Mouse (Mus musculus) cortical plate, adult 2 months (tissue): Measurements from ENCODE around the gene Ppp2r5a. TPM values are rescaled to one million over a fixed set of nuclear protein-coding genes. Genes with fewer than 3 reads are reported as not detected.

ENCODE experiments used
- H3K27ac ChIP-seq: fragments of 200-500 bp; 2 replicates; pipeline ENCODE4 v1.5.1; 2012; ENCODE audit warnings: low read length, control low read depth, inconsistent platforms; ENCODE audit not compliant: insufficient read depth
- H3K4me1 ChIP-seq: fragments of 200-500 bp; 2 replicates; pipeline ENCODE4 v1.6.1; 2011; ENCODE audit warnings: low read length; ENCODE audit not compliant: control insufficient read depth, insufficient read depth
- H3K4me3 ChIP-seq: fragments of 200-500 bp; 2 replicates; pipeline ENCODE4 v1.5.1; 2011; ENCODE audit warnings: mild to moderate bottlenecking, low read length, control low read depth; ENCODE audit not compliant: insufficient read depth
- CTCF ChIP-seq: fragments of 200-500 bp; IDR thresholded peaks from 2 replicates; pipeline ENCODE4 v1.5.1; 2011; ENCODE audit warnings: mild to moderate bottlenecking, control low read depth, low read length; ENCODE audit not compliant: insufficient read depth; ENCODE audit errors: extremely low read depth
- POLR2A ChIP-seq: fragments of 200-500 bp; IDR thresholded peaks from 2 replicates; pipeline ENCODE4 v1.6.1; 2011; ENCODE audit warnings: mild to moderate bottlenecking, low read length, control low read depth; ENCODE audit not compliant: insufficient read depth; ENCODE audit errors: extremely low read depth
- polyA plus RNA-seq: library from polyadenylated mRNA; depleted of rRNA; stranded (reverse); fragments of >200 nt; gene quantifications from 2 replicates; pipeline ENCODE4 v1.2.3, GENCODE M21; 2012

The Ppp2r5a gene
- polyA plus RNA-seq, 1 experiment = 79.8 TPM

DNA sequence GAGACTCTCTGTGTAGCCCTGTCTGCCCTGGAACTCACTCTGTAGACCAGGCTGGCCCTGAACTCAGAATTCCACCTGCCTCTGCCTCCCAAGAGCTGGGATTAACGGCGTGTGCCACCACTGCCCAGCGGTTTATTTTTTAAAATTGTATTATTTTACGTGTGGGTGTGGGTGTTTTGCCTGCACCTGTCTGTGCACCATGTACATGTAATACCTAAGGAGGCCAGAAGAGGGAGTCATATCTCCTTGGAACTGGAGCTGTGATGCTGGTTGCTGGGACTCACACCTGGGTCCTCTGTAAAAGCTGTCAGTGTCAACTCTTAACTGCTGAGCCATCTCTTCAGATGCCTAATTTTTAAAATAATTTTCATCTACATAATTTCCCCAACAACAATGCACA, 38.6 kb downstream of the Ppp2r5a start:
- Histone ChIP-seq H3K4me3 (no peak overlapping the region), H3K4me1 (no peaks in the 10 kb centered on the region), H3K27ac (no peak overlapping the region)
- TF ChIP-seq POLR2A (no peak), CTCF (peak; percentile 27; the same call in 1 of the 2 replicates)

DNA sequence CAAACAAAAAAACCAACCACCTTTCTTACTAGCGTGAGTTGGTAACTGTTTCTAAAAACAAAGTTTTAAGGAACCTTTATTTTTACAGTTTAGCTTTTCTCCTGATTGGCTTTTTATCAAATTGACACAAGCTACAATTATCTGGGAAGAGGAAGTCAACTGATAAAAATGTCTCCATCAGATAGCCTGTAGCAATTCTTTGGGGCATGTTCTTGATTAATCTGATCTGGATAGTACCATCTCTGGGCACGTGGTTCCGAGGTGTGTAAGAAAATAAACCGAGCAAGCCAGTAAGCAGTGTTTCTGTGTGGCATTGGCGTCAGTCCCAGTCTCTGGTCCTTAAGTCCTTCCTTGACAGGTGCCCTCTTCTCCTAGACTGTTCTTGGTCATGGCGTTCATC, 40.7 kb downstream of the Ppp2r5a start:
- TF ChIP-seq CTCF = no peak
- no peak for TF ChIP-seq POLR2A
- no peak overlapping the region for H3K27ac ChIP-seq
- no peak overlapping the region for H3K4me3 ChIP-seq
- no peaks in the 10 kb centered on the region for H3K4me1 ChIP-seq

DNA sequence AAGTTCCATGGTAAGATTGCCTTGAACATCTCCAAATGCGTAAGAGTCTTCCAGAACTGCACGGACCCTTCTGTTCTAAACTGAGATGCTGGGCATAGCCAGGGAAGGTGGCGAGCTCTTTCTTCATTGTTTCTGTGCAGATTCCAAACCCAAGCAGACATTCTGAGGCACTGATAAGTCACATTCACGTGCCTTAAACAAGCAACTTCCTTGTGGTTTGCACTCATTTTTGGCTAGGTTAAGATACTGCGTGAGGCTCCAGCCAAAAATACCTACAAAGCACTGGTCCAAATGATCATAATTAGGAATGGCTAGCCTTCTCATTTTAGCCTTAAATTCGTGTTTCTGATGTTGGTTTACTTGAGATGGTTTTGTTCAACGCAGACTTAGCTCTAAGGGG, 43.6 kb downstream of the Ppp2r5a start:
- no peak for TF ChIP-seq POLR2A
- no peak for TF ChIP-seq CTCF
- Histone ChIP-seq H3K27ac (no peak overlapping the region), H3K4me1 (no peaks in the 10 kb centered on the region)

DNA sequence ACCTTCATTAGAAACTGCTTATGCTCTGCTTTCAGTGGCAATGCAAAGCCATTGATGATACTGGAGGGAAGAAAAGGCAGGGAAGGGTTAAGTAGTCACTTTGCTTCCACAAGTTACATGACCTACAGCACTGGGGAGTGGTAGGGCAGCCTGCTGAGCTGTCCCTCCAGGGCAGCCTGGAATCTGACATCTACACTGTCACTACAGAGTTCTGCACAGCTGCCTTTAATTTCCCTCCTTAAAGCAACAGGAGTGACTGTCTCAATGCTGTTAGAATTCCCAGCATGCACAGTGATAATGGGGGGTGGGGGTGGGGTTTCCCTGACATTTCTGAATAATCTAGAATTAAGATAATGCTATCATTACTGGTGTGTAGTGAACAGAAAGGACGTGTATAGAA, 46.1 kb downstream of the Ppp2r5a start:
- Histone ChIP-seq H3K4me3 (no peak overlapping the region), H3K4me1 (no peaks in the 10 kb centered on the region), H3K27ac (no peak overlapping the region)
- TF ChIP-seq POLR2A (no peak), CTCF (no peak)

More for the DNA sequence above, 43.6 kb downstream of the Ppp2r5a start:
- H3K4me3 ChIP-seq = no peak overlapping the region

- TF ChIP-seq POLR2A (no peak), CTCF (no peak)
- Histone ChIP-seq H3K4me3 (no peak overlapping the region), H3K27ac (no peak overlapping the region), H3K4me1 (no peaks in the 10 kb centered on the region)
These were observed 49.2 kb downstream of the Ppp2r5a start for GRCm38 (mm10) chr1:191353836-191354235.

DNA sequence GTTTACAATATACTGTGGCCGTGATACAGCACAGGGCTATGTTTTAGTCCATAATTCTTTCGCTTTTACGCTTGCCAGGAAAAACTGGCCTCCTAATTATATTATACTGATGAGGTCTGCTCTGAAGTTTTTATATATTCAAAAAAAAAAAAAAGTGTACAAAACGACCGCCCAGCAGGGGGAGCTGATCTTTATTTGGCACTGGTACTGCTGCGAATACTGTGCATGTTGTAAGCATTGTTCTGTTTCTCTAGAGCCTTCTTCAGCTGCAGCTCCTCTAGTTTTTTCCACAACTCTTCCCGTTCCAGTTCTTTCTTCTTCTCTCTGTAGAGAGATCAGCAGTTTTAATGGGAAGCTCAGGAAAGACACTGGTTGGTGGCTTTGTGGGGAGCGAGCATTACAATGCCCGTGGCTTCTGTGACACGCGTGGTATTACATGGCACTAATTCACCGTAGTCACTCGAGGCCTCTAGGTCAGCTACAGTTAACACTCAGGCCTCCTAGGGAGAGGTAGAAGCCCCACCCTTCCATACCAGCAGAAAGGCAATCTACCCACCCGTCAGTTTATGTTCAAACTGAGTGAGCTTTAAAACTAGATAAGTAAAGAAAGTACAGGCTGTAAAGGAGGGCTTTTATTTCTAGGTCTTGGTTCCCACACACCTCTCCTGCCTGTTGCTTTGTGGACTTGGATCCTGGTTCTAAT, 50.1 kb downstream of the Ppp2r5a start:
- no peaks in the 10 kb centered on the region for H3K4me1 ChIP-seq
- no peak overlapping the region for H3K4me3 ChIP-seq
- H3K27ac ChIP-seq = no peak overlapping the region
- peak; percentile 49 for TF ChIP-seq CTCF
- no peak for TF ChIP-seq POLR2A

- Histone ChIP-seq H3K4me1 (no peaks in the 10 kb centered on the region), H3K4me3 (no peak overlapping the region), H3K27ac (no peak overlapping the region)
- TF ChIP-seq POLR2A (no peak), CTCF (no peak)
These were observed 52.7 kb downstream of the Ppp2r5a start for GRCm38 (mm10) chr1:191350355-191350754.

GRCm38 (mm10) chr1:191349486-191350037, 53.5 kb downstream of the Ppp2r5a start:
- Histone ChIP-seq H3K4me1 (no peaks in the 10 kb centered on the region), H3K27ac (no peak overlapping the region), H3K4me3 (no peak overlapping the region)
- TF ChIP-seq CTCF (no peak), POLR2A (no peak)

DNA sequence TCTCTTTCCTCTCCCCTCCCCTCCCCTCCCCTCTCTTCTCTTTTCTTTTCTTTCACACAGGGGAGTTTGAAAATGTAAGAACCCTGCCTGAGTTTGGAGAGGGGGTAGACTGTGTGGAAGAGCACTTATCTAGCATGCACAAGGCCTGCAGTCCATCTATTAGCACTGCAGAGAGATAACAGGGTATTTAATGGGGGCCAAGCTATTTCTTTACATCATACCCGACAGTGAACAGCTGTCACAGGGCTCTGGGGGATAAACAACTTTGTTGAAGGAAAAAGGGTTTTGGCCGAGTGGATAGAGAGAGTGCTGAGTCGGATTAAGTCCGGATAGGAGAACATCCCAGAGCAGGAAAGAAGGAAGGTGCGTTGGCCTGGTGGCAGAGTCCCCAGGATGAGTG, 54.1 kb downstream of the Ppp2r5a start:
- Histone ChIP-seq H3K27ac (no peak overlapping the region), H3K4me3 (no peak overlapping the region), H3K4me1 (no peaks in the 10 kb centered on the region)
- TF ChIP-seq CTCF (no peak), POLR2A (no peak)

DNA sequence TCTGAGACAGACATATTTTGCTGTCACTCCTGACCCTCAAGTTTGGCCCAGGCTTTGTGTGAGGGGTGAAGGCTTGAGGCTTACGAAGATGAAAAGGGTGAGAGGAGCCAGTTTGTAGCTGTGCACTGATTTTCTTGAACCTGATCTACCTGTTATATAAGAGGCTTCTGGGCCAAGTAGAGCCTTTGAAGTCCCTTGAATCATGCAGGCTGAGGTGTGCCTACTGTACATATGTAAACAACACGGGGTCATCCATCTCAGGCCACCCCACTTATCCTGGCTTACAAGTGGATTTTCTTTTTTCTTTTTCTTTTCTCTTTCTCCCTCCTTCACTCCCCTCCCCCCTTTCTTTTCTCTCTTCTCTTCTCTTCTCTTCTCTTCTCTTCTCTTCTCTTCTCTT, 54.5 kb downstream of the Ppp2r5a start:
- no peak for TF ChIP-seq CTCF
- TF ChIP-seq POLR2A = no peak
- Histone ChIP-seq H3K27ac (no peak overlapping the region), H3K4me3 (no peak overlapping the region), H3K4me1 (no peaks in the 10 kb centered on the region)

DNA sequence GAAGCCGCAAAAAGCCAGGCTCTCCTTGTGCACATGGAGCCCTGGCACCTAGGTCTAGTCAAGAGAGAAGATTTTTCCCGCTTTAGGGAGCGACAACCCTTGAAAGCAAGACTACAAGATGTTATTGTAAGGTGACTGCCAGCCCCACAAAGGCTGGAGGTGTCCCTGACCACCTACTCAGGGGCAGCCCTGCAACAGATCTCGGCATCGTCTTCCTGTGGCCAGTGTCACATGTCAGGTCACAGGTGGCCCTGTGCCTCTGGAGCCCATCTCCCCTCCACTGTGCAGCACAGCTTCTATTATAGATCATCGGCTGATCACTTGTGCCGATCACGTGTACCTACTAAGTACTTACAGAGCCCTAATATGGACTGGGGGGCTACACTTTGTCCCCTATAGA, 55.5 kb downstream of the Ppp2r5a start:
- Histone ChIP-seq H3K4me3 (no peak overlapping the region), H3K4me1 (no peaks in the 10 kb centered on the region), H3K27ac (no peak overlapping the region)
- TF ChIP-seq CTCF (no peak), POLR2A (no peak)

DNA sequence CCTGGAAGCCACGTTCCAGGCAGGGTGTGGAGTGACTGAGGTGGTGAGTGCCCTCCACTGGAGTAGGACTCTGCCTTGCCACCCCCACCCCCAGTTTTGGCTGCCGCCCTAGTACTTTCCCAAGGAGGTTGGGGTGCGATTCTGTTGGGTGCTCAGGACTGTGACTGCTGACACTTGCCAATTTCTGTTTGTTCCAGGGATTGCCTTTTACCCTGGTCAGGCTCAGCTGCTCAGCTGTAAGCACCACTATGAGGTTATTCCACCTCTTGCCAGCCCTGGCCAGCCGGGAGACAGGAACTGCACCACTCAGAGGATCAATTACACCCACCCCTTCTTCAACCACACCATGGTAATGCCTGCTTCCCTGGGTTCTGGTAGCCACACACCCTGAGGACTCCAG, 62.5 kb downstream of the Ppp2r5a start:
- no peak overlapping the region for H3K4me3 ChIP-seq
- no peak overlapping the region for H3K27ac ChIP-seq
- no peak for TF ChIP-seq POLR2A
- no peak for TF ChIP-seq CTCF
- H3K4me1 ChIP-seq = no peaks in the 10 kb centered on the region
